Mouse (Mus musculus) brain, embryonic 14.5 days (tissue): ENCODE data around the gene Fcgr2b.

Experiments
- CTCF ChIP-seq: fragments of 200-500 bp; IDR thresholded peaks from 2 replicates; pipeline ENCODE4 v1.5.1; 2012; ENCODE audit warnings: inconsistent platforms, mild to moderate bottlenecking, moderate library complexity, borderline replicate concordance; ENCODE audit not compliant: insufficient read depth, insufficient read length; ENCODE audit errors: extremely low read depth
- POLR2A ChIP-seq: fragments of 200-500 bp; IDR thresholded peaks from 2 replicates; pipeline ENCODE4 v1.6.1; 2012; ENCODE audit warnings: mild to moderate bottlenecking, inconsistent platforms, borderline replicate concordance; ENCODE audit not compliant: poor library complexity, insufficient read depth, insufficient read length, severe bottlenecking; ENCODE audit errors: extremely low read depth

- TF ChIP-seq CTCF (no peak), POLR2A (no peak)
These were observed 60.7 kb downstream of the Fcgr2b start for GRCm38 (mm10) chr1:170915657-170916056.
